15 mouse cellular contexts compared by ENCODE assay signal in genomic region chr15:32447558-32448349, GRCm38 (mm10).
DNase-seq lines count a peak whose midpoint lies in the region; ATAC-seq and TF ChIP-seq lines count a peak whose summit lies in the region.
"Had no signal": no experiment of that assay in that cellular context is flagged by ENCODE, and none has a peak within 500 bp of the region (broad histone marks: within the 10 kb centered on the region; RNA-seq: fewer than 3 reads in every experiment).

No protein-coding gene starts in this region.

- no peaks in the 10 kb centered on the region for H3K9me3 ChIP-seq in kidney, embryonic 14.5 days (ENCODE audit: control insufficient read depth, low read length)
- H3K9me3 ChIP-seq in limb, embryonic 14.5 days (ENCODE audit: control insufficient read depth, low read length): no peaks in the 10 kb centered on the region
- H3K9me3 ChIP-seq: stomach, embryonic 15.5 days had no signal

- H3K36me3 ChIP-seq in kidney, embryonic 14.5 days (ENCODE audit: control insufficient read depth, insufficient read depth, low read length): no peaks in the 10 kb centered on the region
- no peaks in the 10 kb centered on the region for H3K36me3 ChIP-seq in limb, embryonic 14.5 days (ENCODE audit: control insufficient read depth, insufficient read depth, low read length)
- H3K36me3 ChIP-seq: stomach, embryonic 15.5 days had no signal

- no peak overlapping the region for H3K4me2 ChIP-seq in kidney, embryonic 14.5 days (replicated peaks; ENCODE audit: low read depth, low read length)
- no peak overlapping the region for H3K4me2 ChIP-seq in limb, embryonic 14.5 days (replicated peaks; ENCODE audit: low read depth, low read length, severe bottlenecking)
- H3K4me2 ChIP-seq: stomach, embryonic 15.5 days had no signal

- no peak overlapping the region for H3K27ac ChIP-seq in kidney, embryonic 14.5 days (ENCODE audit: low read depth, low read length)
- H3K27ac ChIP-seq in limb, embryonic 14.5 days (replicated peaks; ENCODE audit: low read depth, low read length): peak overlapping the region; percentile 73
- H3K27ac ChIP-seq: macrophage; stomach, embryonic 15.5 days had no signal

- ATAC-seq in kidney, embryonic 14.5 days (ENCODE audit: low FRiP score, low TSS enrichment): peak; percentile 20; the same call in 1 of the 2 replicates
- ATAC-seq in limb, embryonic 14.5 days (ENCODE audit: low FRiP score, low read depth): peak; percentile 57; the same call in 1 of the 2 replicates

- H3K4me3 ChIP-seq in kidney, embryonic 14.5 days (ENCODE audit: low read length): no peak overlapping the region
- H3K4me3 ChIP-seq in limb, embryonic 14.5 days (replicated peaks; ENCODE audit: low read length): no peak overlapping the region
- H3K4me3 ChIP-seq: stomach, embryonic 15.5 days had no signal

- H3K9ac ChIP-seq in kidney, embryonic 14.5 days (ENCODE audit: low read depth, low read length): no peak overlapping the region
- H3K9ac ChIP-seq in limb, embryonic 14.5 days (ENCODE audit: low read depth, low read length, severe bottlenecking): no peak overlapping the region
- H3K9ac ChIP-seq: stomach, embryonic 15.5 days had no signal

- no peaks in the 10 kb centered on the region for H3K27me3 ChIP-seq in kidney, embryonic 14.5 days (ENCODE audit: control insufficient read depth, insufficient read depth, low read length)
- H3K27me3 ChIP-seq in limb, embryonic 14.5 days (ENCODE audit: control insufficient read depth, insufficient read depth, low read length): no peaks in the 10 kb centered on the region
- H3K27me3 ChIP-seq: stomach, embryonic 15.5 days had no signal

- 37% methylated on average over 7 of the region's 7 CpGs for WGBS in kidney, embryonic 14.5 days
- 25% methylated on average over 7 of the region's 7 CpGs for WGBS in limb, embryonic 14.5 days

- H3K4me1 ChIP-seq in kidney, embryonic 14.5 days (ENCODE audit: control insufficient read depth, insufficient read depth, low read length): no peaks in the 10 kb centered on the region
- peaks cover 15% of the 10 kb centered on the region for H3K4me1 ChIP-seq in limb, embryonic 14.5 days (ENCODE audit: control insufficient read depth, insufficient read depth, low read length)
- H3K4me1 ChIP-seq: stomach, embryonic 15.5 days had no signal

- no peak for DNase-seq in kidney, postnatal 10 days
- DNase-seq in embryo, embryonic 11 days: peak; percentile 67
- peak; percentile 84 for DNase-seq in forelimb bud, embryonic 11.5 days (ENCODE audit: low read depth, low spot score)
- DNase-seq in limb, embryonic 14.5 days (ENCODE audit: low spot score): peak; percentile 33
- no peak for DNase-seq in frontal cortex, adult 2 months (ENCODE audit: extremely low spot score in 1 of 2, low spot score in 1 of 2)
- no peak for DNase-seq in cerebellum, postnatal 36 days
- no peak for DNase-seq in right cerebral cortex, postnatal 14 days
- DNase-seq: cerebellum, postnatal 10 days; kidney, adult 9 months; layer of hippocampus, adult 9-11 months; left cerebral cortex, postnatal 4 days; right cerebral cortex, postnatal 25 days had no signal

- TF ChIP-seq POLR2A in limb, embryonic 14.5 days (IDR thresholded peaks at IDR 0.05; ENCODE audit: borderline replicate concordance, extremely low read depth, insufficient read depth, insufficient read length): no peak

Comparison
In these comparisons a context has a peak if more than half of its experiments do, and no peak if none do; other contexts are left out.
1. DNase-seq: peak in embryo, embryonic 11 days (single experiment), forelimb bud, embryonic 11.5 days (single experiment) and limb, embryonic 14.5 days (single experiment); none in kidney, postnatal 10 days (single experiment), frontal cortex, adult 2 months (0 of 2), cerebellum, postnatal 36 days (0 of 2) and right cerebral cortex, postnatal 14 days (single experiment).